Mouse (Mus musculus) embryonic facial prominence, embryonic 14.5 days (tissue): ENCODE measurements around the gene Acox1. TPM values are rescaled to one million over a fixed set of nuclear protein-coding genes. Genes with fewer than 3 reads are reported as not detected.

Experiments used
- ATAC-seq: fragments of 200-750 bp; cut with Nextera tagmentation; 2 replicates; pipeline ENCODE4 v1.8.0; 2017; ENCODE audit warnings: low read depth, moderate number of reproducible peaks, moderate TSS enrichment
- DNase-seq: peaks from one replicate; pipeline ENCODE4 v3.0.0-alpha.2; 2015; ENCODE audit warnings: low spot score
- H3K27ac ChIP-seq: fragments of 300-500 bp; sonication (generic); replicated peaks from 2 replicates; pipeline ENCODE4 v1.5.1; 2014; ENCODE audit warnings: low read depth, mild to moderate bottlenecking, low read length, moderate library complexity
- H3K27me3 ChIP-seq: fragments of 300-500 bp; sonication (generic); replicated peaks from 2 replicates; pipeline ENCODE4 v1.6.1; 2014; ENCODE audit warnings: low read length; ENCODE audit not compliant: control insufficient read depth, insufficient read depth
- H3K36me3 ChIP-seq: fragments of 300-500 bp; sonication (generic); 2 replicates; pipeline ENCODE4 v1.6.1; 2014; ENCODE audit warnings: low read length, mixed read lengths; ENCODE audit not compliant: control insufficient read depth, insufficient read depth
- H3K4me1 ChIP-seq: fragments of 300-500 bp; sonication (generic); 2 replicates; pipeline ENCODE4 v1.6.1; 2014; ENCODE audit warnings: antibody characterized with exemption, low read length; ENCODE audit not compliant: control insufficient read depth, insufficient read depth
- H3K4me2 ChIP-seq: fragments of 300-500 bp; sonication (generic); 2 replicates; pipeline ENCODE4 v1.6.1; 2014; ENCODE audit warnings: low read depth, mild to moderate bottlenecking, low read length, moderate library complexity, mixed read lengths
- H3K4me3 ChIP-seq: fragments of 300-500 bp; sonication (generic); 2 replicates; pipeline ENCODE4 v1.5.1; 2014; ENCODE audit warnings: low read depth, mild to moderate bottlenecking, low read length
- H3K9ac ChIP-seq: fragments of 300-500 bp; sonication (generic); 2 replicates; pipeline ENCODE4 v1.6.1; 2014; ENCODE audit warnings: low read depth, mild to moderate bottlenecking, low read length, moderate library complexity, mixed read lengths
- H3K9me3 ChIP-seq: fragments of 300-500 bp; sonication (generic); 2 replicates; pipeline ENCODE4 v1.6.1; 2016; ENCODE audit warnings: low read length; ENCODE audit not compliant: control insufficient read depth
- WGBS: fragments of 180-500 bp; shearing (Covaris S2); extraction: QIAGEN DNeasy Blood & Tissue Kit; methylation state at CpG from one replicate; pipeline ENCODE4 v1.1.7; 2014; 5-methylcytosine and 5-hydroxymethylcytosine counted together
- polyA plus RNA-seq: library from polyadenylated mRNA; unstranded; fragments of >200 nt; fragmentation: Nextera tagmentation; extraction: Ambion mirVana; gene quantifications from 2 replicates; pipeline ENCODE4 v1.2.1, GENCODE M21; 2014

The Acox1 gene
- polyA plus RNA-seq, 1 experiment from 2014 or later: 30.8 TPM

- Histone ChIP-seq H3K4me2 (no peak overlapping the region), H3K27me3 (no peaks in the 10 kb centered on the region), H3K4me3 (no peak overlapping the region), H3K36me3 (peaks cover 36% of the 10 kb centered on the region), H3K9me3 (no peaks in the 10 kb centered on the region), H3K9ac (no peak overlapping the region), H3K4me1 (peaks cover 11% of the 10 kb centered on the region), H3K27ac (no peak overlapping the region; the same call in none of the 2 replicates)
- WGBS: 74% methylated on average over 16 of the region's 16 CpGs
- no peak for ATAC-seq
- DNase-seq: no peak
Observed at GRCm38 (mm10) chr11:116132366-116133333, 66.2 kb downstream of the Acox1 start.

GRCm38 (mm10) chr11:116131349-116132170, 67.3 kb downstream of the Acox1 start:
- peak overlapping the region; percentile 89 for H3K27ac ChIP-seq
- H3K27me3 ChIP-seq: no peaks in the 10 kb centered on the region
- H3K4me2 ChIP-seq: peak overlapping the region; percentile 81
- peaks cover 36% of the 10 kb centered on the region for H3K36me3 ChIP-seq
- ATAC-seq: no peak
- no peaks in the 10 kb centered on the region for H3K9me3 ChIP-seq
- peak overlapping the region; percentile 76; the same call in 1 of the 2 replicates for H3K9ac ChIP-seq
- no peak for DNase-seq
- peaks cover 13% of the 10 kb centered on the region for H3K4me1 ChIP-seq
- 83% methylated on average over 15 of the region's 15 CpGs for WGBS
- H3K4me3 ChIP-seq: peak overlapping the region; percentile 60

DNA sequence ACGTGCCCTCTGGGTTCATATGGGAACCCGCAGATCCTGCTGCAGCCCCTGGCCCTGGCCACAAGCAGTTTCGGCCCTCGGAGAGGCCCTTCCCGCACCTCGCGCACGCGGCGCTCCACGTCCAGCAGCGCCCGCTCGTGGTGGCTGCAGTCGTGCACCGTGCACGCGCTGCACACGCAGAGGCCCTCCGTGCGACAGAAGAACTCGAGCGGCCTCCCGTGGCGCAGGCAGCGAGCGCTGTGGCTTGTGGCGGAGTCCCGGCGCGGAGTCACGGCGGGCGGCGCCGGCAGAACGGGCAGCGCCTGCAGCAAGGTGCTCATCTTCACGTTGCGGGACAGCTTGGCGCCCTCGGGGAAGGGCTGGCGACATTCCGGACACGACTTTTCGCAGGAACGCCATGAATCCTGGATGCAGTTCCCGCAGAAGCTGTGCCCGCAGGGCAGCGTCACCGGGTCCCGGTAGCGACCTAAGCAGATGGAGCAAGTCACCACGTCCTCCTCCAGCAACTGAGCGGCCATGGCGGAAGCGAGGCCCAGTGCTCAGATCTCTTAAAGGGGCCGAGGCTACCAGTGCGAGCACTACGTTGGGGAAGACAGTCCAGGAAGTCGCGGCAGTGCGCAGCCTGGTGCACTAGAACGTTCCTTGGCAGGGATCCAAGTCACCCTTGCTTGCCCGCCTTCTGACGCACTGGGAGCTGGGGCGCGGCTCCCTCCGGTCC, 68.2 kb downstream of the Acox1 start, which contains the start of gene Trim65:
Trim65 (minus strand) TSS at position 641 of the 718 bp plus-strand sequence.
- Histone ChIP-seq H3K27ac (peak within 1 kb of the TSS; percentile 89), H3K4me2 (peak within 1 kb of the TSS; percentile 81), H3K4me3 (peak within 1 kb of the TSS; percentile 60), H3K36me3 (peaks cover 37% of the 10 kb centered on the region), H3K9me3 (no peaks in the 10 kb centered on the region), H3K9ac (peak within 1 kb of the TSS; percentile 76), H3K4me1 (peaks cover 13% of the 10 kb centered on the region), H3K27me3 (no peaks in the 10 kb centered on the region)
- under 1% methylated on average over 57 of the region's 69 CpGs for WGBS
- ATAC-seq (peak; percentile 92), DNase-seq (peak; percentile 95)

DNA sequence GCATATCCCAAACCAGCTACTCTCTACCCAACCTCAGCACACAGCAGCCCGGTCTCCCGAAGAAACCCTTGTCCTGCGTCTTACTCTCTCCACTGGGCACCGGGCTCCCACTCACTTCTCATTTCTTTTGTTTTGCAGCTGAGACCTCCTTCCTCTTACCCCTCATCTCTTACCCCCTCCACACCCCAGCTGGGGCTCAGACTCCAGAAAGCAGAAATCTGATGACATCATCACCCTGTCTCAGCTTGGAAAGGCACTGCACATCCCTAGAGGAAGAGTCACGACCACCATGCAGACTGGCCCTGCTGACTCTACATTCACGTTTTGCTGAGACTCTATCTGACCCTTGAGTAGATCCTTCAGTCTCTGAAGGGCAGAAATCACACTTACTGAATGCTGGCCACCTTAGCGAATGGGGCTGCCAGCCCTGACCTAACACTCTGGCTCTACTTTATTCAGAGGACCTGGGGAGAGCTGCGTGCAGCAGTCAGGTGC, 68.8 kb downstream of the Acox1 start:
- no peaks in the 10 kb centered on the region for H3K27me3 ChIP-seq
- peaks cover 39% of the 10 kb centered on the region for H3K36me3 ChIP-seq
- H3K9ac ChIP-seq: peak overlapping the region; percentile 76
- H3K9me3 ChIP-seq: no peaks in the 10 kb centered on the region
- H3K27ac ChIP-seq: peak overlapping the region; percentile 89
- 39% methylated on average over 8 of the region's 8 CpGs for WGBS
- H3K4me3 ChIP-seq: peak overlapping the region; percentile 60
- DNase-seq (no peak), ATAC-seq (peak; percentile 7)
- peaks cover 13% of the 10 kb centered on the region for H3K4me1 ChIP-seq
- H3K4me2 ChIP-seq: peak overlapping the region; percentile 81

DNA sequence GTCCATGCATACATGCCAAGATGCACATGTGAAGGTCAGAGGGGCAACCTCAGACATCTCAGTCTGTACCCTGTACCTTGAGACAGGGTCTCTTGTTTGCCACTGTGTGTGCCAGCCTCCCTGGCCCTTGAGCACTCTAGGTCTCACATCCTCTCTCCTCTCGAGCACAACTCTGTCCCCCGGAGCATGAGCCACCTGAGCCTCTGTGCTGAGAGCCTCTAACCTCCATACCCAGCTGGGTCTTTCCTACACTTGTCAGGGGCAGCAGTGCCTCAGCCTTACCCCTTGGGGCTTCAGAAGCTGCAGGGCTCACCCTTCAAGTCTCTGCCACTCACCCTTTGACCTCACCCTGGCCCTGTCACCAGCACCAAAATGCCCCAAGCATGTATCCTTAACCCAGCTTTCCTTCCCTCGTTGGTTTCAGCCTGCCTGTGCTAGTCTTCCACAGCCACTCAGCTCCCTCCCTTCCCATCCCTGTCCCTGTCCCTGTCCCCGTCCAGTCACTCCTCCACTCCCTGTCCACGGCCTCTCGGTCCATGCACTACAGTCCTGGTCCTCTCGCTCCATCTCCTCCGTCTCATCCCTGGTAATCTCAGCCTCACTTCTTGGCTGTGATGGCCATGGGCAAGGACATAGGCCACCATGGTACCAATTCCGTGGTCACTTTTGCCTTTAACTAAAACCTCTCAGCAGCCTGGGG, 69.6 kb downstream of the Acox1 start:
- Histone ChIP-seq H3K36me3 (peaks cover 32% of the 10 kb centered on the region), H3K9ac (no peak overlapping the region), H3K27me3 (no peaks in the 10 kb centered on the region), H3K27ac (no peak overlapping the region), H3K4me2 (no peak overlapping the region), H3K4me1 (peaks cover 13% of the 10 kb centered on the region), H3K4me3 (no peak overlapping the region), H3K9me3 (no peaks in the 10 kb centered on the region)
- ATAC-seq (no peak), DNase-seq (no peak)
- WGBS: 76% methylated on average over 9 of the region's 9 CpGs

GRCm38 (mm10) chr11:116127986-116128385, 70.9 kb downstream of the Acox1 start:
- H3K9ac ChIP-seq: 0 out of 2 replicates have a peak overlapping the region, but pooled peaks have one; percentile 46
- H3K9me3 ChIP-seq: no peaks in the 10 kb centered on the region
- H3K4me1 ChIP-seq: peaks cover 13% of the 10 kb centered on the region
- no peaks in the 10 kb centered on the region for H3K27me3 ChIP-seq
- 65% methylated on average over 9 of the region's 9 CpGs for WGBS
- DNase-seq (no peak), ATAC-seq (no peak)
- no peak overlapping the region for H3K27ac ChIP-seq
- peaks cover 21% of the 10 kb centered on the region for H3K36me3 ChIP-seq
- no peak overlapping the region for H3K4me3 ChIP-seq
- H3K4me2 ChIP-seq: peak overlapping the region; percentile 39; the same call in 1 of the 2 replicates

DNA sequence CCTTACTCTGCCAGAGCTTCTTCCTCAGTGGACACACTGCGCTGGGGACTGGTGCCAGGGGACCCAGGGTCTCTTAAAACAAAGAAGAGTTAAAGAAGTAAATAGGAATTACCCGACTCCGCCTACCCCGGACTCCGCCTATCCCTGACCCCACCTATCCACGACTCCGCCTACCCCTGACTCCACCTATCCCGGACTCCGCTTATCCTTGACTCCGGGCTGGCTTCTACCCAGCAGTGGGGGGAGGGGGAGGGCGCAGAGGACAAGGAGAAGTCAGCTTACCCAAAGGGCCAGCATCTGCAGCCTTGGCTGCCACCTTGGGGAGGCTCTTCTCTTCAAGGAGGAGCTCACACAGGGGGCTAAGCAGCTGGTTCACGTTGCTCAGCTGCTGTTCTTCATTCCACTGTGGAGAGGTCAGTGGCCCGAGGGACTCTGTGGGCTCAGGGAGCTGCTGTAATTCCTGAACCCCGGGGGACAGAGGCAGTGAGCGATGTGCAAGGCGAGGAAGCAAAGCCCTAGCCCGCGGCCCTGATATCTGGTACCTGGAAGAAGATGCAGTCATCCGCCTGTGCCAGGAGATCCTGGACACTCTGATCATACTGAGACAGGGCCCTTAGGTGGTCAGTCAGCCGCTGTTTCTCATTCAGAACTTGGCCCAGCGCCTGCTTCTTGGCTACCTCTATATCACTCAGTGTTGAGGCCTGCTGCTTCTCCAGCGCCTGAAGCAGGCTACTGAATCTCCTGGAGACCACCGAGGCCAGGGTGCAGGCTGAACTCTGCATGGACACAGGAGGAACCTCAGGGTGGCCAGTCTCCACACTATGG, 71.5 kb downstream of the Acox1 start, which contains the start of gene Trim47:
Trim47 (minus strand) TSS at position 55 of the 825 bp plus-strand sequence.
- Histone ChIP-seq H3K36me3 (peaks cover 15% of the 10 kb centered on the region), H3K27me3 (no peaks in the 10 kb centered on the region), H3K9me3 (no peaks in the 10 kb centered on the region), H3K27ac (no peak within 1 kb of the TSS), H3K4me3 (peak within 1 kb of the TSS; percentile 24), H3K9ac (peak within 1 kb of the TSS; percentile 46; the same call in 1 of the 2 replicates), H3K4me2 (peak within 1 kb of the TSS; percentile 39), H3K4me1 (peaks cover 13% of the 10 kb centered on the region)
- DNase-seq (peak; percentile 79), ATAC-seq (peak; percentile 20; the same call in 1 of the 2 replicates)
- WGBS: 23% methylated on average over 23 of the region's 23 CpGs
